Mouse (Mus musculus): ENCODE results near the gene Rpl19. TPM values are rescaled to one million over a fixed set of nuclear protein-coding genes. Genes with fewer than 3 reads are reported as not detected.

The Rpl19 gene
- polyA plus RNA-seq, 1 experiment, result 2,972 TPM

DNA sequence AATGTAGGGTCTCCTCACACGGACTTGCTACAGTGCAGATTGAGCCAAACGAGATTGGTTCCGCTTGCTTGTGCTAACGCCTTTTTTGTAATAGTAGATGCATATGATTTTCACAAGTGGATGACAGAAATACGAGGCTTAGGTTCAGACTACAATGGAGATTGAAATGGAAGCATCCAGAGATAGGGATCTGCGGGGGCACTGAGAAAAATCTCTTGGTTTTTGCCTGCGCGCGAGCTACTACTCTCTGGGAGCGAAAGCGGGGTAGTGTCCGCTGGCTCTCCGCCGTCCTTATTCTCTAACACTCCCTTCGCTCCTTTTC lies 301 bp upstream of the Rpl19 start:
- peak overlapping the region; percentile 89 for H3K4me3 ChIP-seq
- peak overlapping the region; percentile 94 for H3K4me2 ChIP-seq (ENCODE audit: low read depth)
- H3K79me2 ChIP-seq (ENCODE audit: control insufficient read depth, insufficient read depth), result peaks cover 21% of the 10 kb centered on the region
- TF ChIP-seq MAX (IDR thresholded peaks at IDR 0.05; ENCODE audit: low read depth) (no peak), CEBPB (IDR thresholded peaks at IDR 0.05; ENCODE audit: insufficient read depth, poor library complexity, severe bottlenecking) (no peak), MYOG (IDR thresholded peaks at IDR 0.05; ENCODE audit: control insufficient read depth in 1 of 3, insufficient read depth in 1 of 3, insufficient read length in 2 of 3, low read depth in 2 of 3) (no peak), MYOD1 (IDR thresholded peaks at IDR 0.05; ENCODE audit: control insufficient read depth in 1 of 3, insufficient read length in 2 of 3, low read depth in 2 of 3) (no peak)
- H3K36me3 ChIP-seq (ENCODE audit: control insufficient read depth, insufficient read depth), result peaks cover 33% of the 10 kb centered on the region
- no peaks in the 10 kb centered on the region for H3K27me3 ChIP-seq (ENCODE audit: control insufficient read depth, insufficient read depth, insufficient read length)
- peak overlapping the region; percentile 79 for H3ac ChIP-seq (ENCODE audit: control insufficient read depth, insufficient read length)

DNA sequence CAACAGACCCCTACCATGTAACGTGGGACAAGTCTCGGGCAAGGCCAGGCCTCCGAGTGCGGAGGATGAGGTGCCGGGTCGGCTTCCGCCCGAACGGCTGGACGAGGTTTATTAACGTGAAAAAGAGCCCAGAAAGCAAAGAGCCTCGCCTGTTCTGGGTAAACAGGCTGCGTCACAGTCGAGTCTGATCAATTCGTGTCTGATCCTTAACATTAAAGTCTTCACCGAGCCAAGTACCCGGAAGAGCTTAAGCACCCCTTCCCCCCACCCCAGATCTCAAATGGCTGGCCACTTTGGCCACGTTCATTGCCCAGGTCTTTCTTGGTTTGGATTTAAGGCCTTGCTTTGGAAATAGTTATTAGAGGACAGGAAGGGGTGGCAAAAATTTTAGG lies 783 bp downstream of the Rpl19 start:
- Histone ChIP-seq H3K79me2 (ENCODE audit: control insufficient read depth, insufficient read depth) (peaks cover 21% of the 10 kb centered on the region), H3K36me3 (ENCODE audit: control insufficient read depth, insufficient read depth) (peaks cover 33% of the 10 kb centered on the region), H3K4me2 (ENCODE audit: low read depth) (peak overlapping the region; percentile 76), H3K4me3 (peak overlapping the region; percentile 89), H3K27me3 (ENCODE audit: control insufficient read depth, insufficient read depth, insufficient read length) (no peaks in the 10 kb centered on the region), H3ac (ENCODE audit: control insufficient read depth, insufficient read length) (peak overlapping the region; percentile 79)
- TF ChIP-seq SRF (IDR thresholded peaks at IDR 0.05; ENCODE audit: control insufficient read depth, insufficient read length, low read depth) (no peak), POLR2AphosphoS2 (IDR thresholded peaks at IDR 0.05; ENCODE audit: insufficient read length, low read depth) (no peak), USF1 (IDR thresholded peaks at IDR 0.05; ENCODE audit: low read depth) (no peak), TCF12 (IDR thresholded peaks at IDR 0.05; ENCODE audit: insufficient read depth, poor library complexity, severe bottlenecking) (no peak), REST (IDR thresholded peaks at IDR 0.05; ENCODE audit: insufficient read depth, insufficient read length) (no peak), MAX (IDR thresholded peaks at IDR 0.05; ENCODE audit: low read depth) (no peak)

DNA sequence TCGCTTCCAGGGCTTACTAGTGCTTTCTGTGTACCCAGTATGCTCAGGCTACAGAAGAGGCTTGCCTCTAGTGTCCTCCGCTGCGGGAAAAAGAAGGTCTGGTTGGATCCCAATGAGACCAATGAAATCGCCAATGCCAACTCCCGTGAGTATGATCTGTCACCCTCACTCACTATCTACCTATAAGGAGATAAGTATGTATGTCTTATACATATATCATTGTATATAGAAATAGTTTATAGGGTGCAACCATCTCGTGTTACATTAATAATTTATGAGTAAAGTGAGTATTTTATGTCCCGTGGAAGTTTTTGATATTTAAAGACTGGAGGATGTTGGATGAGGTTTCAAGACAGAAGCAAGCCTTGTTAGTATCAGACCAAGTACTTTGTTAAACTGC lies 1.3 kb downstream of the Rpl19 start:
- no peaks in the 10 kb centered on the region for H3K27me3 ChIP-seq (ENCODE audit: control insufficient read depth, insufficient read depth, insufficient read length)
- H3K4me2 ChIP-seq (ENCODE audit: low read depth), result peak overlapping the region; percentile 76
- TF ChIP-seq POLR2AphosphoS2 (IDR thresholded peaks at IDR 0.05; ENCODE audit: insufficient read length, low read depth) (no peak), REST (IDR thresholded peaks at IDR 0.05; ENCODE audit: insufficient read depth, insufficient read length) (no peak), TCF12 (IDR thresholded peaks at IDR 0.05; ENCODE audit: insufficient read depth, poor library complexity, severe bottlenecking) (no peak), CEBPB (IDR thresholded peaks at IDR 0.05; ENCODE audit: insufficient read depth, poor library complexity, severe bottlenecking) (no peak), TCF3 (IDR thresholded peaks at IDR 0.05; ENCODE audit: insufficient read length, low read depth) (no peak), MAX (IDR thresholded peaks at IDR 0.05; ENCODE audit: low read depth) (no peak)
- peaks cover 33% of the 10 kb centered on the region for H3K36me3 ChIP-seq (ENCODE audit: control insufficient read depth, insufficient read depth)
- peak overlapping the region; percentile 79 for H3ac ChIP-seq (ENCODE audit: control insufficient read depth, insufficient read length)
- peak overlapping the region; percentile 89 for H3K4me3 ChIP-seq
- peaks cover 21% of the 10 kb centered on the region for H3K79me2 ChIP-seq (ENCODE audit: control insufficient read depth, insufficient read depth)

DNA sequence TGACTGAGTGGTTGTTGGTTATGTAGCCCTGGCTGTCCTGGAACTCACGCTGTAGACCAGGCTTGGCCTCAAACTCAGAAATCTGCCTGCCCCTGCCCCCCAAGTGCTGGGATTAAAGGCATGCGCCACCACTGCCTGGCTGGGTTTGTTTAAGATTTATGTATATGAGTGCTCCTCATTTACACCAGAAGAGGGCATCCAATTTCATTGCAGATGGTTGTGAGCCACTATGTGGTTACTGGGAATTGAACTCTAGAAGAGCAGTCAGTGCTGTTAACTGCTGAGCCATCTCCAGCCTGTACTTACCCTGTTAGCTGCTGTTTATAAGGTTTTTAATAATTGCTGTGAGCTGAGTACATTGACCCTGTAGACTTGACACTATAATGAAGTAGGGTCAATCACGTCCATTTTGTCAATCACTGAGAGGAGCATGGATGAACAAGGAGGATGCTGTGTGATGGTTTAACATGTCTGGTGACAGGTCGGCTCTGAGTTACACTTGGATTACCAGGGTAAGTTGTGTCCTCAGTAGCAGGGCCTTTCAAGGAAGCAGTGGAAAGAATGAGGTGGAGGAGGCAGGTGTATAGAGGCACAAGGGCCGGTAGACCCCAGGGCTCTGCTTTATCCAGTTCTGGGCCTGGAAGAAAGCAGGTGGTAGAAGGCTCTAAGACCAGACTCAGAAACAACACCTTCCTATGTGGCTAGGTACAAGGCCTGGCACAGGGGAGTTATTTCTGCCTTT lies 4.4 kb downstream of the Rpl19 start:
- H3ac ChIP-seq (ENCODE audit: control insufficient read depth, insufficient read length), result no peak overlapping the region
- peaks cover 21% of the 10 kb centered on the region for H3K79me2 ChIP-seq (ENCODE audit: control insufficient read depth, insufficient read depth)
- no peaks in the 10 kb centered on the region for H3K27me3 ChIP-seq (ENCODE audit: control insufficient read depth, insufficient read depth, insufficient read length)
- peaks cover 33% of the 10 kb centered on the region for H3K36me3 ChIP-seq (ENCODE audit: control insufficient read depth, insufficient read depth)
- H3K4me2 ChIP-seq (ENCODE audit: low read depth), result no peak overlapping the region
- H3K4me3 ChIP-seq, result no peak overlapping the region
- no peak for TF ChIP-seq CEBPB (IDR thresholded peaks at IDR 0.05; ENCODE audit: insufficient read depth, poor library complexity, severe bottlenecking)
- peak; percentile 41 for TF ChIP-seq POLR2A (IDR thresholded peaks at IDR 0.05; ENCODE audit: insufficient read length, low read depth)
- TF ChIP-seq MYOG (IDR thresholded peaks at IDR 0.05; ENCODE audit: control insufficient read depth in 1 of 3, insufficient read depth in 1 of 3, insufficient read length in 2 of 3, low read depth in 2 of 3), result no peak
- TF ChIP-seq MAX (IDR thresholded peaks at IDR 0.05; ENCODE audit: low read depth), result no peak
- no peak for TF ChIP-seq REST (IDR thresholded peaks at IDR 0.05; ENCODE audit: insufficient read depth, insufficient read length)
- TF ChIP-seq TCF12 (IDR thresholded peaks at IDR 0.05; ENCODE audit: insufficient read depth, poor library complexity, severe bottlenecking), result no peak
- peak; percentile 57 for TF ChIP-seq POLR2AphosphoS2 (IDR thresholded peaks at IDR 0.05; ENCODE audit: insufficient read length, low read depth)
- no peak for TF ChIP-seq USF1 (IDR thresholded peaks at IDR 0.05; ENCODE audit: low read depth)

DNA sequence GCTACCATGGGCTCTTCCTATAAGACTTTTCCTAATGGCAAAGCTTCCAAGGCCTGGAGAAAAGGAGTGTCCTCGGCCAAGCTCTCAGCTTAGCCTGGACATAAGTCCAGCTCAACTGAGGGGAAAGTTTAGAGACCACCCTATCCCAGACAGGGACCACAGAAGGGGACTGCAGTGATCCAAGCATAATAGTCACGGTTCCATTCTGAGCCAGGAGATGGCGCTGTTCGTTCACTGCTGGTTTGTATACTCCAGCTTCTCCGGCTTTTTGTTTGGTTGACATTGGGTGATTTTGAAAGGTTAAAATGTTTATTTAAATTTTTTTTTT lies 4.9 kb downstream of the Rpl19 start:
- H3K27me3 ChIP-seq (ENCODE audit: control insufficient read depth, insufficient read depth, insufficient read length), result no peaks in the 10 kb centered on the region
- H3K36me3 ChIP-seq (ENCODE audit: control insufficient read depth, insufficient read depth), result peaks cover 33% of the 10 kb centered on the region
- no peak overlapping the region for H3K4me2 ChIP-seq (ENCODE audit: low read depth)
- TF ChIP-seq MYOD1 (IDR thresholded peaks at IDR 0.05; ENCODE audit: control insufficient read depth in 1 of 3, insufficient read length in 2 of 3, low read depth in 2 of 3), result no peak
- no peak for TF ChIP-seq CEBPB (IDR thresholded peaks at IDR 0.05; ENCODE audit: insufficient read depth, poor library complexity, severe bottlenecking)
- TF ChIP-seq MYOG (IDR thresholded peaks at IDR 0.05; ENCODE audit: control insufficient read depth in 1 of 3, insufficient read depth in 1 of 3, insufficient read length in 2 of 3, low read depth in 2 of 3), result no peak
- no peak for TF ChIP-seq SRF (IDR thresholded peaks at IDR 0.05; ENCODE audit: control insufficient read depth, insufficient read length, low read depth)
- peak; percentile 51 for TF ChIP-seq POLR2A (IDR thresholded peaks at IDR 0.05; ENCODE audit: insufficient read length, low read depth)
- no peak for TF ChIP-seq USF1 (IDR thresholded peaks at IDR 0.05; ENCODE audit: low read depth)
- peak; percentile 85 for TF ChIP-seq POLR2AphosphoS2 (IDR thresholded peaks at IDR 0.05; ENCODE audit: insufficient read length, low read depth)
- TF ChIP-seq TCF3 (IDR thresholded peaks at IDR 0.05; ENCODE audit: insufficient read length, low read depth), result no peak
- H3K79me2 ChIP-seq (ENCODE audit: control insufficient read depth, insufficient read depth), result peaks cover 21% of the 10 kb centered on the region
- H3K4me3 ChIP-seq, result no peak overlapping the region
- no peak overlapping the region for H3ac ChIP-seq (ENCODE audit: control insufficient read depth, insufficient read length)
